Mouse (Mus musculus) gastrocnemius, postnatal 10 days (tissue): ENCODE measurements around the gene Slc29a1. TPM values are rescaled to one million over a fixed set of nuclear protein-coding genes. Genes with fewer than 3 reads are reported as not detected.

ENCODE experiments used
- DNase-seq: peaks from one replicate; pipeline ENCODE4 v3.0.0; 2021; ENCODE audit warnings: mixed read lengths
- total RNA-seq, 2 experiments: library from RNA; stranded (reverse); gene quantifications; 2 replicates each; pipeline ENCODE4 v1.2.3; 2021

The Slc29a1 gene
- total RNA-seq, 2 experiments from 2014 or later = 97.4 to 114 TPM

GRCm38 (mm10) chr17:45551816-45552451 is 47.5 kb downstream of the Slc29a1 start:
- DNase-seq = peak; percentile 76

GRCm38 (mm10) chr17:45551249-45551796 is 48.1 kb downstream of the Slc29a1 start:
- no peak for DNase-seq

- DNase-seq = no peak
Measured at GRCm38 (mm10) chr17:45550253-45550652, 49.2 kb downstream of the Slc29a1 start.

DNA sequence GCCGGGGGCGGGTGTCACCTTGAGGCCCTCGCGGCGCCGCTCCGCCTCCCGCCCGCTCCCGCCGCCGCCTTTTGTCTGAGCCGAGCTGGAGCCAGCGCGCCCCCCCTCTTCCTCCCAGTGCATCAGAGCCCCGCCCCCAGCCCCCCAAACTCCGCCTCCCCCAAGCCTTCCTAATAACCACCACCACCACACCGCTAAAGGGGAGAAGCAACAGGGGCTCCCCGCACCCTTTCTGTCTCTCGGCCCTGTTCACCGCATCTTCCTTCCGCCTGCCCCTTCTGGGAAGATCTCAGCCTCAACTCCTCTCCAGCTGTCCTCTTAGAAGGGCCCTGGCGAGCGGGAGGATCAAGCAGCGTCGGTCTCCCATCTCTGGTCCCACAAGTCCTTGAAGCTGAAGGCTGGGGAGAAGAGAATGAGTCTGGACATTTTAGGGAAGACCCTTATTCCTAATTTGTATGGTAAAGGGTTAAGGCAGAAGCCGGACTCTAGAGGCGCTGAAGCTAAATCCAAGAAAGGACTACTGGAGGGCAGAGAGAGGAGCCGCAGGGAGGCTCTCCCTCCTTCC is 49.7 kb downstream of the Slc29a1 start, which contains the start of gene Tmem151b:
TSS of gene Tmem151b (minus strand) at position 61 of the 565 bp plus-strand sequence.
- no peak for DNase-seq

DNA sequence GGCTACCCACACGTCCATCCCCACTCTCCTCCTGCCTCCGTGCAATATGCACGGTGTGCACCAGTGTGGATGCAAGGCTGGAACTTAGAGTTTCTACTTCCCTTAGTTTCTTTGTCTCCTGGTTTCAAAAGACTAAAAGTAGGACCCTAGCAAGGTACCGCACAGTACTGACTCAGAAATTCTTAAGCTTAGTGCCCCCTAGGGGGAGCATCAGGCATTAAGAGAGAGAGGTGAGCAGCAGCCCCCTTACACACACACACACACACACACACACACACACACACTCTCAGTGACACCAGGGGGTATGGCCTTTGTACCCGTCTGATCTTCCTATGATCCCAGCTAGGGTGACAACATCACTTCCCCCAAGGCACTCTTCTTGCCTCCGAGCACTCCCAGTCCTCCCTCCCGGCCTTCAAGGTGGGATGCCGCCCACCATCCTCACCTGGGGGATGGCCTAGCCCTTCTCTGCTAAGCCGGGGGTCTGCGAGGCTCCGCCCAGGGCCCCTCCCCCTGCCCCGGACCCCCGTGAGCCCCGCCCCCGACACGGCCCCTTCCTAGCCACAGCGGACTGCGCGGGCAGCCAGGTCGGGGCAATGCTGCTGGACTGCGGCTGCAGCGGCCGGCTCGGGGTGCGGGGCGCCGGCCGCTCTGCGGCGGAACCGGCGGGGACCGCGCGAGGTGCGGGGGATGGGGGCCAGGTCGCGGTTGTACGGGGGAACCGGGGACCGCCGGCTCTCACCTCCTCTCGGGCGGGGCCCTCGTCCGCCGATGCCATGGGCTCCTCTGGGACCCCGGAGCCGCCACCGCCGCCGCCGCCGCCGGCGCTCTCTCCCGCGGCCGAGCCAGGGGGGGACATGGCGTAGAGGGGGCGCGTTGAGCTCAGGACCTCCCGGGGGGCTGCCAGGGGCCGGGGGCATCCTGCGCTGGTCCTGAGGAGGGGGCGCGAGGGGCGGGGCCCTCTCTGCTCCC is 50.6 kb downstream of the Slc29a1 start:
- DNase-seq = no peak

- DNase-seq = no peak
Measured at GRCm38 (mm10) chr17:45547461-45548190, 51.8 kb downstream of the Slc29a1 start.

DNA sequence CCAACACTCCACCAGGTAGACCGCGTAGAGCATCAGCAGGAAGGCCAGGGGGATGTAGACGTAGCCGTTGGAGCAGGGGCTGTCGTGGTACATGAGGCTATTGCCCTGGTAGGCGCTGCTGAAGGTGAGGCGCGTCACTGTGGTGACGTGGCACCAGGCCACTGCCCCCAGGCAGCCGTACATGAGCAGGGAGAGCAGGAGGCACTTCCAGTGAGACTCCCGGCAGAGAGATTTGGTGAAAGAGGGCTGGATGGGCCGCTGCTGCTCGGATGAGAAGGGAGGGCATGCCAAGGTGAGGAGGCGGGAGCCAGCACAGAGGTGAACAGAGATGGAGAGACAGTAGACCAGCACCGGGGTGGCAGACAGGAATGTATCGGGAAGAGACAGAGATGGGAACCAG is 52.5 kb downstream of the Slc29a1 start:
- DNase-seq = no peak

- DNase-seq = no peak
Measured at GRCm38 (mm10) chr17:45545278-45545961, 54.0 kb downstream of the Slc29a1 start.

- no peak for DNase-seq
Measured at GRCm38 (mm10) chr17:45544873-45545277, 54.5 kb downstream of the Slc29a1 start.

DNA sequence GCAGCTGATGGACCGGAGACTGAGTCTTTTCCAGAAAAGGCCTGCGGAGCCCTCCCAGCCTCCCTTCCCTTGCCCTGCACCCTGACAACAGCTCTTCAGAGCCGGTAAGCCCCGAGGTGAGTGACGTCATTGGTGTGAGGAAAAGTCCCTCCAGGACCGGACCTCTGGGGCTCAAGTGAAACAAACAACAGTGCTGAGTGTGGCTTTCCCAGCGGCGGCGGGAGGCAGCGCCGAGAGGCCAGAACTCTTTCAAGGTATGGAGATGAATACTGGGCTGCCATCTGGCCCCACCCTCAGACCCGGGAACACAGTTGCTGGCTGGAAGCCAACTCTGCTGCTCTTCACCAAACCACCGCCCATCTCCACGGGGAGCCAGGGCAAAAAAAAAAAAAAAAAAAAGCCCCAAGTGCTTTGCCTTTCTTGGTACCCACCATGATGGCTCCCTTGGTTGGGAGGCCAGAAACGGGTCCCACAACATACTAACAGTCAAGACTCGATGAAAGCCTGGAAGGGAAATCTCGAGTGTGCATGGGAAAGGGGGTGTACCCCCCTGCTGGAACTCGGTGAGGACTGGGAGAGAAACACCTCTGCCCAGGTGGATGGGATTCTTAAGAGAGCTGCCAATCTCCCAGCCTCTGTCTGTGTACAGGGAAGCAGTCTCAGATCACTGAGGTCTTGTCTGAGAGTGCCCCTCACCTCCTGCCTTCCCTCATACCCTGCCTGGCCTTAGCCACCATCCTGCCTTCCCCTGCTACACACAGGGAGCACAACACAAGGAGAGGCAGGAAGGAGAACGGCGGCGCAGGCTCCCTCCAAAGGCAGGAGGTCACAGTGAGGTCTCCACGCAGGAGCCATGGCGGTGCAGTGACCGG is 55.2 kb downstream of the Slc29a1 start:
- no peak for DNase-seq

DNA sequence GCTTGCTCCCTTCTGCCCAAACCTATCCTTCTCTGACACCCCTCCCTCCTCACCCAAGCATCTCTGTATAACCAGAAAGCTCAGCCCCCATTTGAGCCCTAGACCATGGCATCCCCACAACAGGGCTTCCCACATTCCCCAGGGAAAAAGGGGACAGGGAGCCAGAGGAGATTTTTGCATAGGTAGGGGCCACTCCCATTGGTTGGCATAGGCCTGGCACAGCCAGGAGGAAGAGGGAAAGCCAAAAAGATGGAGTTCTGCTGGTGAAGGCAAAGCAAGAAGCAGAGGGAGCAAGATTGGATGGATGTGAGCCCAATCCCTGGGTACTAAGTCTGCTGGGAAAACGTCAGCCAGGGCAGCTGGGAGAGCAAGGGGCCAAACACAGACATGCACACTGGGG is 56.3 kb downstream of the Slc29a1 start:
- no peak for DNase-seq

DNA sequence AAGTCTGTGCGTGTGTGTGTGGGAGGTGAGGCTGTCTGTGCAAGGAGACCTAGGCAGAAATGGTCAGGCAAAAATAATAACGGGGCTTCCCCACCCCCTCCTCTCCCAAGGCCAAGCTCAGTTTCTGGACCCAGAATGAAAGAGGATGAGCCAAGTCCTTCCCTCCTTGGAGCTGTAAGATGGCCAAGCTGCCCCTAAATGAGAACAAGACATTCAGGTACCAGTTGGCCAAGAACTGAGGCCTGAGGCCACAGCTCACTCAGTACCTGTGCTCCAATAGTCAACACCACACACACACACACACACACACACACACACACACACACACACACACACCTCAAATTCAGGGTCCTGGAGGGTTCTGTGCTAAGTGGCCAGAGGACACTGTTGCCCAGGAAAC is 56.7 kb downstream of the Slc29a1 start:
- DNase-seq = no peak

- no peak for DNase-seq
Measured at GRCm38 (mm10) chr17:45542129-45542528, 57.3 kb downstream of the Slc29a1 start.

DNA sequence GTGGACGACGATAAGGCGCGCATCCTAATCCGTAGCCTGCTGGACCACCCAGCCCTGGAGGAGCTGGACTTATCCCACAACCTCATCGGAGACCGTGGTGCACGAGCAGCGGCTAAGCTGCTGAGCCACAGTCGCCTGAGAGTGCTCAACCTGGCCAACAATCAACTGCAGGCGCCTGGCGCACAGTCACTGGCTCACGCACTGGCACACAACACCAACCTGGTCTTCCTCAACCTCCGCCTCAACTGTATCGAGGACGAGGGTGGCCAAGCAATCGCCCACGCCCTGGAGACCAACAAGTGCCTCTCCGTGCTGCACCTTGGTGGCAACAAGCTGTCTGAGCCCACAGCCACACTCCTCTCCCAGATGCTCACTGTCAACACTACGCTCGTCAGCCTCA is 59.7 kb downstream of the Slc29a1 start:
- DNase-seq = no peak

- no peak for DNase-seq
Measured at GRCm38 (mm10) chr17:45538394-45538793, 61.0 kb downstream of the Slc29a1 start.

- DNase-seq = no peak
Measured at GRCm38 (mm10) chr17:45536264-45536663, 63.1 kb downstream of the Slc29a1 start.
